Mouse (Mus musculus): ENCODE measurements around the gene Vmn1r200. TPM values are rescaled to one million over a fixed set of nuclear protein-coding genes. Genes with fewer than 3 reads are reported as not detected.

Vmn1r200 gene
- total RNA-seq, 1 experiment, result not detected

DNA sequence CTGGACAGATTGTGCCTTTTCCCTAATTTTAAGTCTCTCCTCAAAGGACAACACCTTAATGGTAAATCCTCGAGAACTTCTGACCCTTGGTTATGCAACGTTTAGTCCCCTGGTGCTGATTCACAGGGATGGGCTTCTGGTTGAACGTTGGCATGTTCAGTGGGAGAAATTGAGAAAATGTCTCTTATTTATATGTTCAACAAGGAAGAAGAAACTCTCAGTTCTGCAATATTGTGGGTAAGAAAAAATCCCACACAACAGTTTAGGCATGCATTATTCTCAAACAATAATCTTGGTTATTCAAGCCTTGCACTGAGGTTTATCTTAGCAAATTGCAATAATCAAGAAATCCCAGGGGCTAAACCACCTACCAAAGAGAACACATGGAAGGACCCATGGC is 6.8 kb upstream of the Vmn1r200 start:
- Histone ChIP-seq H3K9me3 (ENCODE audit: control insufficient read depth, insufficient read depth, low read depth, low read length) (no peaks in the 10 kb centered on the region), H3K4me1 (ENCODE audit: control insufficient read depth in 2 of 2, insufficient read depth in 2 of 2, low read length in 2 of 2, poor library complexity in 1 of 2) (no peaks in the 10 kb centered on the region), H3K36me3 (ENCODE audit: control insufficient read depth, insufficient read depth, low read length, poor library complexity, severe bottlenecking) (no peaks in the 10 kb centered on the region), H3K4me3 (ENCODE audit: insufficient read depth in 1 of 2, low read depth in 1 of 2, low read length in 2 of 2, poor library complexity in 1 of 2, severe bottlenecking in 1 of 2) (no peak overlapping the region), H3K27ac (ENCODE audit: insufficient read depth, low read depth, low read length, poor library complexity, severe bottlenecking) (no peak overlapping the region), H3K9ac (ENCODE audit: insufficient read depth, low read depth, low read length, poor library complexity, severe bottlenecking) (no peak overlapping the region)
- in situ Hi-C loops (cut with MboI; ENCODE audit: low sequenced_read_pairs in 2 of 2, unreplicated experiment in 2 of 2), result no loop called here
- TF ChIP-seq HCFC1 (IDR thresholded peaks at IDR 0.05; ENCODE audit: borderline replicate concordance, insufficient read depth, low read length) (no peak), MAFK (IDR thresholded peaks at IDR 0.05; ENCODE audit: insufficient read depth, low read depth, low read length) (no peak), ZC3H11A (IDR thresholded peaks at IDR 0.05; ENCODE audit: borderline replicate concordance, low read depth, low read length) (no peak)
- DNase-seq (ENCODE audit: low read depth, low spot score), result no peak

GRCm38 (mm10) chr13:22387050-22387449 is 3.1 kb upstream of the Vmn1r200 start:
- TF ChIP-seq CHD2 (IDR thresholded peaks at IDR 0.05; ENCODE audit: low read depth, low read length) (no peak), ZNF384 (IDR thresholded peaks at IDR 0.05; ENCODE audit: low read depth, low read length) (no peak), MAFK (IDR thresholded peaks at IDR 0.05; ENCODE audit: insufficient read depth, low read depth, low read length) (no peak), HCFC1 (IDR thresholded peaks at IDR 0.05; ENCODE audit: borderline replicate concordance, insufficient read depth, low read length) (no peak), ZC3H11A (IDR thresholded peaks at IDR 0.05; ENCODE audit: borderline replicate concordance, low read depth, low read length) (no peak)
- in situ Hi-C loops (cut with MboI; ENCODE audit: low sequenced_read_pairs in 2 of 2, unreplicated experiment in 2 of 2), result no loop called here

GRCm38 (mm10) chr13:22402978-22403377 is 12.8 kb downstream of the Vmn1r200 start:
- H3K9me3 ChIP-seq (ENCODE audit: control insufficient read depth, insufficient read depth, low read depth, low read length), result peaks cover 2% of the 10 kb centered on the region; the same call in 1 of the 2 replicates
- no peak for DNase-seq (ENCODE audit: low read depth, low spot score)
- in situ Hi-C loops (cut with MboI; ENCODE audit: low sequenced_read_pairs in 2 of 2, unreplicated experiment in 2 of 2), result no loop called here
- H3K9ac ChIP-seq (ENCODE audit: insufficient read depth, low read depth, low read length, poor library complexity, severe bottlenecking), result no peak overlapping the region
- H3K36me3 ChIP-seq (ENCODE audit: control insufficient read depth, insufficient read depth, low read length, poor library complexity, severe bottlenecking), result no peaks in the 10 kb centered on the region
- no peak overlapping the region for H3K4me3 ChIP-seq (ENCODE audit: insufficient read depth in 1 of 2, low read depth in 1 of 2, low read length in 2 of 2, poor library complexity in 1 of 2, severe bottlenecking in 1 of 2)
- no peak for TF ChIP-seq ZC3H11A (IDR thresholded peaks at IDR 0.05; ENCODE audit: borderline replicate concordance, low read depth, low read length)
- TF ChIP-seq MAFK (IDR thresholded peaks at IDR 0.05; ENCODE audit: insufficient read depth, low read depth, low read length), result no peak
- no peak for TF ChIP-seq HCFC1 (IDR thresholded peaks at IDR 0.05; ENCODE audit: borderline replicate concordance, insufficient read depth, low read length)
- no peak for TF ChIP-seq CHD2 (IDR thresholded peaks at IDR 0.05; ENCODE audit: low read depth, low read length)
- no peak for TF ChIP-seq ZNF384 (IDR thresholded peaks at IDR 0.05; ENCODE audit: low read depth, low read length)
- no peaks in the 10 kb centered on the region for H3K4me1 ChIP-seq (ENCODE audit: control insufficient read depth in 2 of 2, insufficient read depth in 2 of 2, low read length in 2 of 2, poor library complexity in 1 of 2)
- H3K27ac ChIP-seq (ENCODE audit: insufficient read depth, low read depth, low read length, poor library complexity, severe bottlenecking), result no peak overlapping the region

More at GRCm38 (mm10) chr13:22387050-22387449, 3.1 kb upstream of the Vmn1r200 start:
- Histone ChIP-seq H3K4me1 (ENCODE audit: control insufficient read depth in 2 of 2, insufficient read depth in 2 of 2, low read length in 2 of 2, poor library complexity in 1 of 2) (no peaks in the 10 kb centered on the region), H3K9me3 (ENCODE audit: control insufficient read depth, insufficient read depth, low read depth, low read length) (no peaks in the 10 kb centered on the region), H3K9ac (ENCODE audit: insufficient read depth, low read depth, low read length, poor library complexity, severe bottlenecking) (no peak overlapping the region), H3K4me3 (ENCODE audit: insufficient read depth in 1 of 2, low read depth in 1 of 2, low read length in 2 of 2, poor library complexity in 1 of 2, severe bottlenecking in 1 of 2) (no peak overlapping the region), H3K36me3 (ENCODE audit: control insufficient read depth, insufficient read depth, low read length, poor library complexity, severe bottlenecking) (no peaks in the 10 kb centered on the region), H3K27ac (ENCODE audit: insufficient read depth, low read depth, low read length, poor library complexity, severe bottlenecking) (no peak overlapping the region)
- DNase-seq (ENCODE audit: low read depth, low spot score), result no peak

Other genes starting within 250 kb of the Vmn1r200 start
- not detected in 2 replicates for gene Vmn1r191, start 206.4 kb upstream of the Vmn1r200 start, total RNA-seq (2012; rRNA removed)
- not detected in 2 replicates for gene Vmn1r192, start 199.2 kb upstream of the Vmn1r200 start, total RNA-seq (2012; rRNA removed)
- gene Vmn1r193, start 167.2 kb upstream of the Vmn1r200 start, total RNA-seq (2012; rRNA removed), result not detected in 2 replicates
- gene Vmn1r194, start 146.2 kb upstream of the Vmn1r200 start, total RNA-seq (2012; rRNA removed), result not detected in 2 replicates
- not detected in 2 replicates for gene Vmn1r195, start 119.9 kb upstream of the Vmn1r200 start, total RNA-seq (2012; rRNA removed)
- gene Vmn1r196, start 100.5 kb upstream of the Vmn1r200 start, total RNA-seq (2012; rRNA removed), result not detected in 2 replicates
- not detected in 2 replicates for gene Vmn1r197, start 65.8 kb upstream of the Vmn1r200 start, total RNA-seq (2012; rRNA removed)
- gene Vmn1r198, start 40.0 kb upstream of the Vmn1r200 start, total RNA-seq (2012; rRNA removed), result 0.04 TPM in 1 of 2 replicates, not detected in the other
- gene Vmn1r199, start 10.6 kb upstream of the Vmn1r200 start, total RNA-seq (2012; rRNA removed), result not detected in 2 replicates
- gene Vmn1r201, start 81.5 kb downstream of the Vmn1r200 start, total RNA-seq (2012; rRNA removed), result not detected in 2 replicates
- not detected in 2 replicates for gene Vmn1r202, start 115.0 kb downstream of the Vmn1r200 start, total RNA-seq (2012; rRNA removed)
- not detected in 2 replicates for gene Vmn1r203, start 127.7 kb downstream of the Vmn1r200 start, total RNA-seq (2012; rRNA removed)
- gene Vmn1r204, start 162.8 kb downstream of the Vmn1r200 start, total RNA-seq (2012; rRNA removed), result not detected in 2 replicates
- gene Vmn1r205, start 202.6 kb downstream of the Vmn1r200 start, total RNA-seq (2012; rRNA removed), result not detected in 2 replicates
- gene Vmn1r206, start 233.9 kb downstream of the Vmn1r200 start, total RNA-seq (2012; rRNA removed), result not detected in 2 replicates